In the genomic region with DNA sequence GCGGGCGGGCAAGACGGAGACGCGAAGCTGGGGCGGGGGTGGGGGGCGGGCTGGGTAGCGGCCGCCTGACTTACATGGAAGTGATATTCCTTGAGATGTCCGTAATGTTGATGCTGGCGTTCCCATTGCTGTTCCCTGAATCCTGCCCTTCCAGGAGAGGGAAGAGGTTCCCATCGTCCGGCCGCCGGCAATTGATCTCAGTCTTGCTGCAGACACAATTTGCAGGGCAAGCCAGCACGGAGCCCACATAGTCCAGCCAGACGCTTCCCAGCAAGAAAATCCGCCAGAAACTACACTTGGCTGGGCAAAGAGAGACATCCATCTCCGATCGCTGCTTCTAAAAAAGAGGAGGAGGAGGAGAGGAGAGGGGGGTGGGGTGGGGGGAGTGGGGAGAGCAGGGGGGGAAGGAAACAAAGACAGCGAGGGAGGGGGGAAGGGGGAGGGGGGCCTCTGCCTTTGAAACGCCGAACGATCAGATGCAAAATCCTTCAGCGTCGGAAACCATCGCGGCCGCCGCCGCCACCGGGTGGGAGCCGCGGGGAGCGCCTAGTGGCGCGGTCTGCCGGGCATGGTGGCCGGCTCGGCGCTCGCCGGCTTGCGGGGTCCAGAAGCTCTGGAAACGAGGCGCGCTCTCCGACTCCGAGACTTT, we compare ENCODE assay signal across 8 mouse cellular contexts.
DNase-seq lines count a peak whose midpoint lies in the region.

No protein-coding gene starts in this region.

- intact Hi-C loops in heart, postnatal 14 days (cut with DNase I), result no loop called here

- peak; percentile 25 for DNase-seq in adrenal gland, postnatal 14 days
- no peak for DNase-seq in adrenal gland, postnatal 10 days
- DNase-seq in right cerebral cortex, postnatal 10 days (ENCODE audit: low spot score in 2 of 2), result peak; percentile 67 to 71
- DNase-seq in right cerebral cortex, adult 18-20 months, result no peak
- DNase-seq in heart, postnatal 14 days, result peak; percentile 9 to 11
- DNase-seq in mesoderm, embryonic 11.5 days (ENCODE audit: low read depth, low spot score), result peak; percentile 50
- peak; percentile 36 for DNase-seq in thymus, postnatal 25 days
- DNase-seq in layer of hippocampus, adult 8-10 months (ENCODE audit: low spot score in 2 of 2), result no peak

Comparison
In these comparisons a context has a peak if more than half of its experiments do, and no peak if none do; other contexts are left out.
1. DNase-seq: peak in adrenal gland, postnatal 14 days (single experiment), right cerebral cortex, postnatal 10 days (2 of 2), heart, postnatal 14 days (2 of 2), mesoderm, embryonic 11.5 days (single experiment) and thymus, postnatal 25 days (single experiment); none in adrenal gland, postnatal 10 days (single experiment), right cerebral cortex, adult 18-20 months (single experiment) and layer of hippocampus, adult 8-10 months (0 of 2).